Mouse (Mus musculus) brain, embryonic 14.5 days (tissue): ENCODE data around the gene Nfkbia.

Source experiments
- CTCF ChIP-seq: fragments of 200-500 bp; IDR thresholded peaks from 2 replicates; pipeline ENCODE4 v1.5.1; 2012; ENCODE audit warnings: inconsistent platforms, mild to moderate bottlenecking, moderate library complexity, borderline replicate concordance; ENCODE audit not compliant: insufficient read depth, insufficient read length; ENCODE audit errors: extremely low read depth
- POLR2A ChIP-seq: fragments of 200-500 bp; IDR thresholded peaks from 2 replicates; pipeline ENCODE4 v1.6.1; 2012; ENCODE audit warnings: mild to moderate bottlenecking, inconsistent platforms, borderline replicate concordance; ENCODE audit not compliant: poor library complexity, insufficient read depth, insufficient read length, severe bottlenecking; ENCODE audit errors: extremely low read depth

GRCm38 (mm10) chr12:55505314-55506028, 13.0 kb upstream of the Nfkbia start:
- TF ChIP-seq CTCF (no peak), POLR2A (no peak)
